Mouse (Mus musculus) fibroblast of lung, adult 2 months (primary cell): Measurements from ENCODE around the gene Hist1h2ae.
A peak's percentile ranks its signal among the peaks of the same experiment; 100 is the strongest.
"Not testable (repeated sequence)": the region's sequence is repeated elsewhere in the genome, so short reads cannot be mapped to it uniquely, and the experiment has no call there.

ENCODE experiments used
- DNase-seq: peaks from one replicate; pipeline ENCODE4 v3.0.0-alpha.2; 2011; ENCODE audit warnings: low read depth

The Hist1h2ae gene

GRCm38 (mm10) chr13:23562699-23563462 is 8.1 kb downstream of the Hist1h2ae start:
- no peak for DNase-seq

- peak; percentile 94 for DNase-seq
Measured at GRCm38 (mm10) chr13:23561883-23562659, 8.9 kb downstream of the Hist1h2ae start, which contains the start of gene Hist1h3e. Gene Hist1h3e (minus strand): TSS chr13:23562369.

- not testable (repeated sequence) for DNase-seq
Measured at GRCm38 (mm10) chr13:23561531-23561882, 9.5 kb downstream of the Hist1h2ae start.

- DNase-seq: not testable (repeated sequence)
Measured at GRCm38 (mm10) chr13:23560699-23561098, 10.3 kb downstream of the Hist1h2ae start.

- no peak for DNase-seq
Measured at GRCm38 (mm10) chr13:23556906-23557305, 14.1 kb downstream of the Hist1h2ae start.

- no peak for DNase-seq
Measured at GRCm38 (mm10) chr13:23555839-23556416, 15.1 kb downstream of the Hist1h2ae start.

- DNase-seq: no peak
Measured at GRCm38 (mm10) chr13:23554925-23555838, 15.8 kb downstream of the Hist1h2ae start.

GRCm38 (mm10) chr13:23554393-23554792 is 16.6 kb downstream of the Hist1h2ae start:
- no peak for DNase-seq

- DNase-seq: no peak
Measured at GRCm38 (mm10) chr13:23552962-23553361, 18.1 kb downstream of the Hist1h2ae start, which contains the start of gene Hist1h1d. Gene Hist1h1d (plus strand): TSS chr13:23553262.

GRCm38 (mm10) chr13:23551931-23552914 is 18.8 kb downstream of the Hist1h2ae start:
- no peak for DNase-seq

- peak; percentile 87 for DNase-seq
Measured at GRCm38 (mm10) chr13:23551146-23551834, 19.7 kb downstream of the Hist1h2ae start, which contains the start of gene Hist1h4f. Gene Hist1h4f (minus strand): TSS chr13:23551648.

- DNase-seq: no peak
Measured at GRCm38 (mm10) chr13:23550761-23551145, 20.3 kb downstream of the Hist1h2ae start.

GRCm38 (mm10) chr13:23546694-23547093 is 24.3 kb downstream of the Hist1h2ae start:
- no peak for DNase-seq

- not testable (repeated sequence) for DNase-seq
Measured at GRCm38 (mm10) chr13:23544787-23545120, 26.3 kb downstream of the Hist1h2ae start.

GRCm38 (mm10) chr13:23543965-23544786 is 26.8 kb downstream of the Hist1h2ae start, which contains the start of gene Hist1h3f:
Gene Hist1h3f (plus strand): TSS chr13:23544052.
- peak; percentile 93 for DNase-seq

- DNase-seq: peak; percentile 91
Measured at GRCm38 (mm10) chr13:23542999-23543607, 27.9 kb downstream of the Hist1h2ae start, which contains the start of gene Hist1h2bh. Gene Hist1h2bh (minus strand): TSS chr13:23543392.

- DNase-seq: not testable (repeated sequence)
Measured at GRCm38 (mm10) chr13:23542225-23542980, 28.6 kb downstream of the Hist1h2ae start.
